Mouse (Mus musculus) hindbrain, embryonic 10.5 days (tissue): ENCODE data around the gene Tmie. TPM values are rescaled to one million over a fixed set of nuclear protein-coding genes. Genes with fewer than 3 reads are reported as not detected.

Experiments
- DNase-seq: peaks from one replicate; pipeline ENCODE4 v3.0.0-alpha.2; 2017; ENCODE audit warnings: low spot score
- H3K27ac ChIP-seq: fragments of 300-500 bp; sonication (generic); 2 replicates; pipeline ENCODE4 v1.5.1; 2016; ENCODE audit warnings: mild to moderate bottlenecking, moderate library complexity
- H3K27me3 ChIP-seq: fragments of 300-500 bp; sonication (generic); 2 replicates; pipeline ENCODE4 v1.6.1; 2016; ENCODE audit warnings: mild to moderate bottlenecking; ENCODE audit not compliant: poor library complexity, insufficient read depth, severe bottlenecking
- H3K36me3 ChIP-seq: fragments of 300-500 bp; sonication (generic); 2 replicates; pipeline ENCODE4 v1.6.1; 2016; ENCODE audit warnings: mild to moderate bottlenecking, moderate library complexity
- H3K4me1 ChIP-seq: fragments of 300-500 bp; sonication (generic); replicated peaks from 2 replicates; pipeline ENCODE4 v1.6.1; 2016; ENCODE audit warnings: mild to moderate bottlenecking
- H3K4me3 ChIP-seq: fragments of 300-500 bp; sonication (generic); 2 replicates; pipeline ENCODE4 v1.5.1; 2016; ENCODE audit warnings: mild to moderate bottlenecking, moderate library complexity
- H3K9me3 ChIP-seq: fragments of 300-500 bp; sonication (generic); 2 replicates; pipeline ENCODE4 v1.6.1; 2016; ENCODE audit warnings: mild to moderate bottlenecking, moderate library complexity
- WGBS: fragments of 180-500 bp; shearing (Covaris S2); methylation state at CpG from one replicate; pipeline ENCODE4 v1.1.7; 2016; 5-methylcytosine and 5-hydroxymethylcytosine counted together
- polyA plus RNA-seq: library from polyadenylated mRNA; unstranded; fragments of >200 nt; fragmentation: Nextera tagmentation; extraction: Ambion mirVana; gene quantifications from 2 replicates; pipeline ENCODE4 v1.2.1, GENCODE M21; 2016

The Tmie gene
- polyA plus RNA-seq, 1 experiment from 2014 or later = 0.18 TPM

- peak within 1 kb of the TSS; percentile 67; the same call in 1 of the 2 replicates for H3K27ac ChIP-seq
- peak within 1 kb of the TSS; percentile 64 for H3K4me3 ChIP-seq
- H3K27me3 ChIP-seq = peaks cover 74% of the 10 kb centered on the region
- no peaks in the 10 kb centered on the region for H3K36me3 ChIP-seq
- DNase-seq = peak; percentile 23
- 17% methylated on average over 12 of the region's 12 CpGs for WGBS
- peaks cover 34% of the 10 kb centered on the region for H3K4me1 ChIP-seq
- H3K9me3 ChIP-seq = no peaks in the 10 kb centered on the region
These were observed 557 bp downstream of the Tmie start, which contains the start of gene Als2cl for GRCm38 (mm10) chr9:110879191-110879920. Gene Als2cl (plus strand): TSS chr9:110879870.

GRCm38 (mm10) chr9:110877888-110878287 lies 2.0 kb downstream of the Tmie start:
- H3K36me3 ChIP-seq = no peaks in the 10 kb centered on the region
- no peak for DNase-seq
- WGBS = 91% methylated on average over 5 of the region's 5 CpGs
- peaks cover 42% of the 10 kb centered on the region for H3K4me1 ChIP-seq
- H3K27ac ChIP-seq = no peak overlapping the region
- no peaks in the 10 kb centered on the region for H3K9me3 ChIP-seq
- no peak overlapping the region for H3K4me3 ChIP-seq
- peaks cover 88% of the 10 kb centered on the region for H3K27me3 ChIP-seq

GRCm38 (mm10) chr9:110877353-110877752 lies 2.6 kb downstream of the Tmie start:
- no peaks in the 10 kb centered on the region for H3K36me3 ChIP-seq
- no peak for DNase-seq
- H3K27me3 ChIP-seq = peaks cover 91% of the 10 kb centered on the region
- H3K9me3 ChIP-seq = no peaks in the 10 kb centered on the region
- 88% methylated on average over 1 of the region's 1 CpGs for WGBS
- no peak overlapping the region for H3K27ac ChIP-seq
- H3K4me1 ChIP-seq = peaks cover 47% of the 10 kb centered on the region
- no peak overlapping the region for H3K4me3 ChIP-seq

GRCm38 (mm10) chr9:110875288-110875695 lies 4.6 kb downstream of the Tmie start:
- peaks cover 43% of the 10 kb centered on the region for H3K4me1 ChIP-seq
- peaks cover 84% of the 10 kb centered on the region for H3K27me3 ChIP-seq
- peak overlapping the region; percentile 70 for H3K27ac ChIP-seq
- no peaks in the 10 kb centered on the region for H3K36me3 ChIP-seq
- DNase-seq = peak; percentile 64
- no peaks in the 10 kb centered on the region for H3K9me3 ChIP-seq
- WGBS = 12% methylated on average over 6 of the region's 6 CpGs
- no peak overlapping the region; the same call in 1 of the 2 replicates for H3K4me3 ChIP-seq

- H3K4me3 ChIP-seq = peak overlapping the region; percentile 46; the same call in 1 of the 2 replicates
- 13% methylated on average over 3 of the region's 3 CpGs for WGBS
- no peaks in the 10 kb centered on the region for H3K9me3 ChIP-seq
- DNase-seq = peak; percentile 47
- peaks cover 78% of the 10 kb centered on the region for H3K27me3 ChIP-seq
- H3K4me1 ChIP-seq = peaks cover 37% of the 10 kb centered on the region
- H3K27ac ChIP-seq = peak overlapping the region; percentile 70
- no peaks in the 10 kb centered on the region for H3K36me3 ChIP-seq
These were observed 5.2 kb downstream of the Tmie start for GRCm38 (mm10) chr9:110874660-110875191.

GRCm38 (mm10) chr9:110873681-110874659 lies 5.9 kb downstream of the Tmie start:
- H3K27ac ChIP-seq = peak overlapping the region; percentile 70
- peak overlapping the region; percentile 46 for H3K4me3 ChIP-seq
- H3K9me3 ChIP-seq = no peaks in the 10 kb centered on the region
- H3K4me1 ChIP-seq = peaks cover 32% of the 10 kb centered on the region
- peak; percentile 42 for DNase-seq
- WGBS = 10% methylated on average over 40 of the region's 40 CpGs
- peaks cover 71% of the 10 kb centered on the region for H3K27me3 ChIP-seq
- H3K36me3 ChIP-seq = no peaks in the 10 kb centered on the region

- H3K4me1 ChIP-seq = peaks cover 32% of the 10 kb centered on the region
- no peak overlapping the region for H3K27ac ChIP-seq
- 18% methylated on average over 7 of the region's 7 CpGs for WGBS
- H3K9me3 ChIP-seq = no peaks in the 10 kb centered on the region
- H3K4me3 ChIP-seq = no peak overlapping the region
- H3K27me3 ChIP-seq = peaks cover 46% of the 10 kb centered on the region
- H3K36me3 ChIP-seq = no peaks in the 10 kb centered on the region
- DNase-seq = peak; percentile 62
These were observed 8.9 kb downstream of the Tmie start for GRCm38 (mm10) chr9:110871030-110871429.

GRCm38 (mm10) chr9:110858967-110859596 lies 20.8 kb downstream of the Tmie start:
- 88% methylated on average over 5 of the region's 5 CpGs for WGBS
- no peaks in the 10 kb centered on the region for H3K36me3 ChIP-seq
- no peak overlapping the region for H3K27ac ChIP-seq
- peaks cover 32% of the 10 kb centered on the region for H3K27me3 ChIP-seq
- DNase-seq = no peak
- no peak overlapping the region for H3K4me3 ChIP-seq
- H3K9me3 ChIP-seq = no peaks in the 10 kb centered on the region
- peaks cover 18% of the 10 kb centered on the region for H3K4me1 ChIP-seq

- Histone ChIP-seq H3K27ac (no peak overlapping the region), H3K9me3 (no peaks in the 10 kb centered on the region), H3K4me1 (peaks cover 17% of the 10 kb centered on the region), H3K27me3 (peaks cover 32% of the 10 kb centered on the region), H3K4me3 (no peak overlapping the region), H3K36me3 (no peaks in the 10 kb centered on the region)
- 54% methylated on average over 5 of the region's 5 CpGs for WGBS
- DNase-seq = no peak
These were observed 21.4 kb downstream of the Tmie start for GRCm38 (mm10) chr9:110858523-110858922.

GRCm38 (mm10) chr9:110857781-110858472 lies 22.0 kb downstream of the Tmie start, which contains the start of gene Prss50:
Gene Prss50 (plus strand): TSS chr9:110857967.
- H3K4me1 ChIP-seq = peaks cover 17% of the 10 kb centered on the region
- H3K27ac ChIP-seq = peak within 1 kb of the TSS; percentile 47

GRCm38 (mm10) chr9:110856920-110857319 lies 23.0 kb downstream of the Tmie start:
- no peaks in the 10 kb centered on the region for H3K9me3 ChIP-seq
- H3K27me3 ChIP-seq = peaks cover 32% of the 10 kb centered on the region
- peaks cover 17% of the 10 kb centered on the region for H3K4me1 ChIP-seq
- WGBS = 60% methylated on average over 4 of the region's 4 CpGs
- H3K27ac ChIP-seq = no peak overlapping the region
- no peak for DNase-seq
- no peak overlapping the region for H3K4me3 ChIP-seq
- H3K36me3 ChIP-seq = no peaks in the 10 kb centered on the region

More at GRCm38 (mm10) chr9:110857781-110858472, 22.0 kb downstream of the Tmie start, which contains the start of gene Prss50:
- peak; percentile 43 for DNase-seq
- peak within 1 kb of the TSS; percentile 47 for H3K4me3 ChIP-seq
- H3K27me3 ChIP-seq = peaks cover 32% of the 10 kb centered on the region
- 8% methylated on average over 50 of the region's 50 CpGs for WGBS
- no peaks in the 10 kb centered on the region for H3K36me3 ChIP-seq
- no peaks in the 10 kb centered on the region for H3K9me3 ChIP-seq
